Comparison of ENCODE assay signal across 8 mouse cellular contexts in the genomic region with DNA sequence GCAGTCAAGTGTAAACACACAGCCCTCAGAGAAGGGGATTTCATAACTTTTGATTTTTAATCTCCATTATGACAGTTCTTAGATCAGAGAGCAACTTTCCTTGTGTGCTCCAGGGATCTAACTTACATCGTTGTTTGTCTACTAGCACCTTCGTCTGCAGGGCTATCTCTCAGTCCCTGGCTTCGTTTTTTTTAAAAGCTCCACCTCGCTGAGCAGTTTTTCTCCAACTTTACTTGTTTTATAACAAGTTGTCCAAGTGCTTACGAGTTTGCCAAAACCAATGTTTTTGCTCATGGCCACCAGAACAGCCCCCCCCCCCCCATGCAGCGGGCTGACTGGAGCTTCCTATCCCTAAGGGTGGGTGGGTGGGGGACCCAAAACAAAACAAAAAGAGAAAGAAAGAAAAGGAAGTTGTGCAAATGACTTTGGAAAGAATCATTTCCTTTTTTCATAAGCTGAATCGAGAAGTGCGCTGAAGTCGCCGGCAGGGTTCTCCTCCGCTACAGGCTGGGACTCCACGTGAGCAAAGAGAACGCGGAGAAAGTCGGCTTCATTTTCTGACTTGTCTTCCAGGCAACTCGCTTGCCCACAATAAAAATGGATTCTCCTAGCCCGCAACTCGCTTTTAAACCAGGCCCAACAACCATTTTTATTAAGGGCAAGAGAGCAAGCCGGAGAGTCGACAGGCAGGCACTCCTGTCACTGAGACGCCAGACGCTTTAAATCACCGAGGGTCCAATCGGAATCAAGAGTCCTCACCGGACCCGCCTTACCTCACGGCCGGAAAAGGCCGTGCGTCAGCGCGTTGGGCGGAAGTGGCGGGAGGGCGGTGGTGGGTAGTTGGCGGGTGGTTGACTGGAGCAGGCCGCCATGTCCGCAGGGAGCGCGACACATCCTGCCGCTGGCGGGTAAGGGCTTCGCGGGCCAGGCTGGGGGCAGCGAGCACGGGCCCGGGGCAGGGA. TPM values are rescaled to one million over a fixed set of nuclear protein-coding genes. Genes with fewer than 3 reads are reported as not detected.
DNase-seq lines count a peak whose midpoint lies in the region; ATAC-seq lines count a peak whose summit lies in the region.

A gene (plus strand): TSS at position 824 of the 962 bp plus-strand sequence.

- H3K27me3 ChIP-seq in hindbrain, embryonic 14.5 days (ENCODE audit: control insufficient read depth, insufficient read depth, low read length): no peaks in the 10 kb centered on the region

- H3K4me1 ChIP-seq in hindbrain, embryonic 14.5 days (replicated peaks; ENCODE audit: control insufficient read depth, insufficient read depth, low read length): peaks cover 23% of the 10 kb centered on the region

- peak within 1 kb of the TSS; percentile 96 for H3K9ac ChIP-seq in hindbrain, embryonic 14.5 days

- ATAC-seq in hindbrain, embryonic 14.5 days (ENCODE audit: low FRiP score): peak; percentile 99

- no peaks in the 10 kb centered on the region for H3K9me3 ChIP-seq in hindbrain, embryonic 14.5 days (ENCODE audit: control insufficient read depth, low read length)

- peak; percentile 100 for DNase-seq in R1 (ENCODE audit: low read depth, low spot score)
- DNase-seq in cerebellum, postnatal 25 days: peak; percentile 96 to 97
- DNase-seq in frontal cortex, postnatal 25 days (ENCODE audit: low spot score in 2 of 2): peak; percentile 87 to 94
- peak; percentile 98 for DNase-seq in hindbrain, embryonic 14.5 days (ENCODE audit: low spot score)
- peak; percentile 97 to 98 for DNase-seq in layer of hippocampus, postnatal 36 days
- peak; percentile 98 for DNase-seq in lung, postnatal 36 days
- peak; percentile 99 for DNase-seq in retina, postnatal 1 day
- peak; percentile 95 to 97 for DNase-seq in urinary bladder, adult 18-20 months (ENCODE audit: low spot score in 2 of 2)

- H3K4me3 ChIP-seq in hindbrain, embryonic 14.5 days (replicated peaks; ENCODE audit: low read length): peak within 1 kb of the TSS; percentile 98

- H3K4me2 ChIP-seq in hindbrain, embryonic 14.5 days (replicated peaks): peak within 1 kb of the TSS; percentile 99

- H3K27ac ChIP-seq in hindbrain, embryonic 14.5 days: peak within 1 kb of the TSS; percentile 98

- under 1% methylated on average over 47 of the region's 47 CpGs for WGBS in hindbrain, embryonic 14.5 days

- H3K36me3 ChIP-seq in hindbrain, embryonic 14.5 days (replicated peaks; ENCODE audit: control insufficient read depth, insufficient read depth): peaks cover 32% of the 10 kb centered on the region

RNA-seq across cellular contexts. Expression of the gene that starts here (rescaled TPM):
- polyA plus RNA-seq in hindbrain, embryonic 14.5 days (2014; fragmentation: Nextera tagmentation; extraction: Ambion mirVana): 79.3 and 86.7 TPM in 2 replicates
- total RNA-seq in layer of hippocampus, postnatal 36 days (2021): 10 to 100 TPM; 49.1 to 61.1 TPM

Comparison
In these comparisons a context has a peak if more than half of its experiments do, and no peak if none do; other contexts are left out.
1. Peak in every context shown above with its lines: DNase-seq, ATAC-seq, H3K4me3 ChIP-seq and H3K27ac ChIP-seq.